Mouse (Mus musculus) liver, embryonic 14.5 days (tissue): Measurements from ENCODE around the gene Rrad. TPM values are rescaled to one million over a fixed set of nuclear protein-coding genes. Genes with fewer than 3 reads are reported as not detected.

ENCODE experiments used
- ATAC-seq: fragments of 200-750 bp; cut with Nextera tagmentation; 2 replicates; pipeline ENCODE4 v1.8.0; 2017; ENCODE audit warnings: moderate number of reproducible peaks, mild to moderate bottlenecking, moderate library complexity; ENCODE audit not compliant: insufficient read depth
- DNase-seq, 3 experiments: peaks; one replicate each; pipeline ENCODE4 v3.0.0-alpha.2; 2012 to 2013; ENCODE audit warnings: low read depth in 3 of 3, low spot score in 3 of 3
- H3K27ac ChIP-seq: fragments of 300-500 bp; sonication (generic); 2 replicates; pipeline ENCODE4 v1.5.1; 2014; ENCODE audit warnings: moderate library complexity, mild to moderate bottlenecking, control low read depth, inconsistent platforms
- H3K27me3 ChIP-seq: fragments of 300-500 bp; sonication (generic); 2 replicates; pipeline ENCODE4 v1.6.1; 2014; ENCODE audit warnings: mild to moderate bottlenecking, low read length, moderate library complexity; ENCODE audit not compliant: control insufficient read depth, insufficient read depth
- H3K36me3 ChIP-seq: fragments of 300-500 bp; sonication (generic); replicated peaks from 2 replicates; pipeline ENCODE4 v1.6.1; 2014; ENCODE audit warnings: low read depth; ENCODE audit not compliant: control insufficient read depth, insufficient read depth
- H3K4me1 ChIP-seq, 2 experiments: fragments of 200-500 bp in 1 of 2; fragments of 300-500 bp in 1 of 2; sonication (generic) in 1 of 2; replicated peaks; 2 replicates each; pipeline ENCODE4 v1.6.1; 2012 to 2014; ENCODE audit warnings: antibody characterized with exemption in 1 of 2, inconsistent platforms in 1 of 2, low read length in 1 of 2; ENCODE audit not compliant: control insufficient read depth in 2 of 2, insufficient read depth in 2 of 2
- H3K4me2 ChIP-seq: fragments of 300-500 bp; sonication (generic); 2 replicates; pipeline ENCODE4 v1.6.1; 2014; ENCODE audit warnings: low read depth, mild to moderate bottlenecking, control low read depth, moderate library complexity
- H3K4me3 ChIP-seq, 2 experiments: fragments of 200-500 bp in 1 of 2; fragments of 300-500 bp in 1 of 2; sonication (generic) in 1 of 2; 2 replicates each; pipeline ENCODE4 v1.5.1; 2012 to 2014; ENCODE audit warnings: low read depth in 2 of 2, low read length in 2 of 2, mild to moderate bottlenecking in 2 of 2, control low read depth in 1 of 2, inconsistent platforms in 1 of 2, moderate library complexity in 1 of 2; ENCODE audit not compliant: insufficient read depth in 1 of 2
- H3K9ac ChIP-seq: fragments of 300-500 bp; sonication (generic); replicated peaks from 2 replicates; pipeline ENCODE4 v1.6.1; 2014; ENCODE audit warnings: mild to moderate bottlenecking, control low read depth, moderate library complexity
- H3K9me3 ChIP-seq: fragments of 300-500 bp; sonication (generic); 2 replicates; pipeline ENCODE4 v1.6.1; 2016; ENCODE audit warnings: low read length, mixed read lengths; ENCODE audit not compliant: control insufficient read depth
- CTCF ChIP-seq: IDR thresholded peaks from 2 replicates; pipeline ENCODE4 v1.5.1; 2016; ENCODE audit warnings: antibody characterized with exemption, low read depth, control low read depth
- EP300 ChIP-seq: IDR thresholded peaks from 2 replicates; pipeline ENCODE4 v1.6.1; 2016; ENCODE audit warnings: antibody characterized with exemption, low read depth
- WGBS: fragments of 180-500 bp; shearing (Covaris S2); extraction: QIAGEN DNeasy Blood & Tissue Kit; methylation state at CpG from one replicate; pipeline ENCODE4 v1.1.7; 2014; ENCODE audit not compliant: insufficient replicate concordance; 5-methylcytosine and 5-hydroxymethylcytosine counted together
- polyA plus RNA-seq, 2 experiments: library from polyadenylated mRNA; depleted of rRNA in 1 of 2; stranded (reverse) in 1 of 2; unstranded in 1 of 2; fragments of >200 nt; fragmentation: Nextera tagmentation in 1 of 2; extraction: Ambion mirVana in 1 of 2; gene quantifications; 2 replicates each; pipeline versions ENCODE4 v1.2.1 to v1.2.3; 2012 to 2014

Rrad gene
- polyA plus RNA-seq, 2 experiments = 0.10 to 0.25 TPM

DNA sequence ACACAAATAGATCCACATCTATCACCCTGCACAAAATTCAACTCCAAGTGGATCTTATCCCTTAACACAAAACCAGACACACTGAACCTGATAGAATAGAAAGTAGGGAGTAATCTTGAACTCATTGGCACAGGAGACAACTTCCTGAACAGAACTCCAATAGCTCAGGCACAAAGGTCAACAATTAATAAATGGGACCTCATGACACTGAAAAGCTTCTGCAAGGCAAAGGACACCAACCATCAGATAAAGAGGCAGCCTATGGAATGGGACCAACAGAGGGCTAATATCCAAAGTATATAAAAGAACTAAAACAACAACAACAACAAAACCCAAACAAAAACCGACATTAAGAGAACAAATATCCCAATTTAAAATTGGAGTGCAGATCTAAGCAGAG is 46.6 kb downstream of the Rrad start:
- Histone ChIP-seq H3K27me3 (no peaks in the 10 kb centered on the region), H3K4me2 (no peak overlapping the region), H3K4me1 (no peaks in the 10 kb centered on the region), H3K36me3 (no peaks in the 10 kb centered on the region), H3K27ac (no peak overlapping the region), H3K9ac (no peak overlapping the region), H3K9me3 (no peaks in the 10 kb centered on the region), H3K4me3 (no peak overlapping the region)
- TF ChIP-seq EP300 = no peak
- no peak for TF ChIP-seq CTCF
- DNase-seq = no peak
- 23% methylated on average over 1 of the region's 1 CpGs for WGBS
- no peak for ATAC-seq

Other genes starting within 250 kb of the Rrad start
- gene Cmtm4, start 235.5 kb downstream of the Rrad start, polyA plus RNA-seq (2012; rRNA removed) = 1.7 TPM in 2 replicates
- 0.44 and 0.54 TPM in 2 replicates for gene Cmtm4, start 235.5 kb downstream of the Rrad start, polyA plus RNA-seq (2014; fragmentation: Nextera tagmentation; extraction: Ambion mirVana)
- 5.8 and 9.4 TPM in 2 replicates for gene Dync1li2, start 188.3 kb downstream of the Rrad start, polyA plus RNA-seq (2012; rRNA removed)
- 8.2 and 9.8 TPM in 2 replicates for gene Dync1li2, start 188.3 kb downstream of the Rrad start, polyA plus RNA-seq (2014; fragmentation: Nextera tagmentation; extraction: Ambion mirVana)
- gene Terb1, start 121.4 kb downstream of the Rrad start, polyA plus RNA-seq (2012; rRNA removed) = not detected in 2 replicates
- not detected in 2 replicates for gene Terb1, start 121.4 kb downstream of the Rrad start, polyA plus RNA-seq (2014; fragmentation: Nextera tagmentation; extraction: Ambion mirVana)
- 12.4 and 23.4 TPM in 2 replicates for gene Nae1, start 96.7 kb downstream of the Rrad start, polyA plus RNA-seq (2012; rRNA removed)
- 36.4 and 37.5 TPM in 2 replicates for gene Nae1, start 96.7 kb downstream of the Rrad start, polyA plus RNA-seq (2014; fragmentation: Nextera tagmentation; extraction: Ambion mirVana)
- gene Car7, start 96.6 kb downstream of the Rrad start, polyA plus RNA-seq (2012; rRNA removed) = 2.5 and 5.0 TPM in 2 replicates
- 5.0 and 11.2 TPM in 2 replicates for gene Car7, start 96.6 kb downstream of the Rrad start, polyA plus RNA-seq (2014; fragmentation: Nextera tagmentation; extraction: Ambion mirVana)
- gene Pdp2, start 39.9 kb downstream of the Rrad start, polyA plus RNA-seq (2012; rRNA removed) = 1.4 and 1.5 TPM in 2 replicates
- 2.4 and 2.6 TPM in 2 replicates for gene Pdp2, start 39.9 kb downstream of the Rrad start, polyA plus RNA-seq (2014; fragmentation: Nextera tagmentation; extraction: Ambion mirVana)
- gene Cdh16, start 6.9 kb downstream of the Rrad start, polyA plus RNA-seq (2012; rRNA removed) = 0.01 and 0.02 TPM in 2 replicates
- gene Cdh16, start 6.9 kb downstream of the Rrad start, polyA plus RNA-seq (2014; fragmentation: Nextera tagmentation; extraction: Ambion mirVana) = not detected in 2 replicates
- gene Ciao2b, start 10.6 kb upstream of the Rrad start, polyA plus RNA-seq (2012; rRNA removed) = 33.2 and 38.5 TPM in 2 replicates
- 49.6 and 50.3 TPM in 2 replicates for gene Ciao2b, start 10.6 kb upstream of the Rrad start, polyA plus RNA-seq (2014; fragmentation: Nextera tagmentation; extraction: Ambion mirVana)
- 10.6 and 11.3 TPM in 2 replicates for gene Ces2a, start 102.7 kb upstream of the Rrad start, polyA plus RNA-seq (2012; rRNA removed)
- 9.9 and 12.1 TPM in 2 replicates for gene Ces2a, start 102.7 kb upstream of the Rrad start, polyA plus RNA-seq (2014; fragmentation: Nextera tagmentation; extraction: Ambion mirVana)
- 0.10 and 0.16 TPM in 2 replicates for gene Ces2b, start 200.2 kb upstream of the Rrad start, polyA plus RNA-seq (2012; rRNA removed)
- 0.23 and 0.27 TPM in 2 replicates for gene Ces2b, start 200.2 kb upstream of the Rrad start, polyA plus RNA-seq (2014; fragmentation: Nextera tagmentation; extraction: Ambion mirVana)
- gene Ces2c, start 215.7 kb upstream of the Rrad start, polyA plus RNA-seq (2012; rRNA removed) = 0.11 and 0.18 TPM in 2 replicates
- gene Ces2c, start 215.7 kb upstream of the Rrad start, polyA plus RNA-seq (2014; fragmentation: Nextera tagmentation; extraction: Ambion mirVana) = 0.06 TPM in 1 of 2 replicates, not detected in the other